Comparison of ENCODE assay signal across 8 mouse cellular contexts in genomic region chr9:120602839-120603511, GRCm38 (mm10). TPM values are rescaled to one million over a fixed set of nuclear protein-coding genes. Genes with fewer than 3 reads are reported as not detected.
DNase-seq lines count a peak whose midpoint lies in the region; ATAC-seq lines count a peak whose summit lies in the region.

No protein-coding gene starts in this region.

- H3K9me3 ChIP-seq in heart, embryonic 14.5 days (ENCODE audit: control insufficient read depth, low read length) = peaks cover 14% of the 10 kb centered on the region
- H3K9me3 ChIP-seq in liver, embryonic 12.5 days (replicated peaks) = peaks cover 8% of the 10 kb centered on the region; the same call in 1 of the 2 replicates
- H3K9me3 ChIP-seq in stomach, embryonic 15.5 days = no peaks in the 10 kb centered on the region

- H3K4me3 ChIP-seq in heart, embryonic 14.5 days (ENCODE audit: control insufficient read depth in 1 of 2, insufficient read depth in 1 of 2, low read depth in 1 of 2, low read length in 2 of 2) = 0 out of 4 replicates have a peak overlapping the region, but pooled peaks of 1 of the 2 experiments have one; percentile 10
- no peak overlapping the region for H3K4me3 ChIP-seq in liver, embryonic 12.5 days
- H3K4me3 ChIP-seq in stomach, embryonic 15.5 days (replicated peaks) = no peak overlapping the region

- H3K4me2 ChIP-seq in heart, embryonic 14.5 days (ENCODE audit: low read length) = peak overlapping the region; percentile 47
- peak overlapping the region; percentile 46 for H3K4me2 ChIP-seq in liver, embryonic 12.5 days
- peak overlapping the region; percentile 36 for H3K4me2 ChIP-seq in stomach, embryonic 15.5 days

- peak overlapping the region; percentile 31; the same call in 1 of the 2 replicates for H3K9ac ChIP-seq in heart, embryonic 14.5 days (ENCODE audit: low read length)
- H3K9ac ChIP-seq in liver, embryonic 12.5 days = no peak overlapping the region
- H3K9ac ChIP-seq in stomach, embryonic 15.5 days = no peak overlapping the region; the same call in 1 of the 2 replicates

- ATAC-seq in heart, embryonic 14.5 days (ENCODE audit: insufficient number of reproducible peaks, insufficient read depth, low FRiP score, low read depth) = peak; percentile 82
- peak; percentile 68 for ATAC-seq in liver, embryonic 12.5 days
- peak; percentile 77 for ATAC-seq in stomach, embryonic 15.5 days (ENCODE audit: insufficient read depth, low FRiP score, low read depth)

- peak; percentile 61 for DNase-seq in CD4-positive helper T cell, adult 2 months (ENCODE audit: low read depth, low spot score)
- peak; percentile 37 for DNase-seq in c-Kit-negative CD71-positive TER-119-positive erythroid progenitor cells, embryonic 14.5 days (ENCODE audit: low read depth, low spot score)
- peak; percentile 64 for DNase-seq in fibroblast of lung, adult 2 months (ENCODE audit: low read depth)
- DNase-seq in kidney, postnatal 10 days = peak; percentile 94
- peak; percentile 97 for DNase-seq in neural tube, embryonic 10.5 days (ENCODE audit: extremely low spot score, low spot score)

- H3K4me1 ChIP-seq in heart, embryonic 14.5 days (ENCODE audit: control insufficient read depth in 2 of 2, insufficient read depth in 2 of 2, low read length in 2 of 2) = peaks cover 15 to 17% of the 10 kb centered on the region in 2 experiments
- H3K4me1 ChIP-seq in liver, embryonic 12.5 days = peaks cover 17% of the 10 kb centered on the region
- peaks cover 19% of the 10 kb centered on the region for H3K4me1 ChIP-seq in stomach, embryonic 15.5 days

- WGBS in heart, embryonic 14.5 days = 6% methylated on average over 23 of the region's 23 CpGs
- 15% methylated on average over 23 of the region's 23 CpGs for whole genome bisulfite sequencing in liver, embryonic 12.5 days (ENCODE audit: insufficient replicate concordance)
- 10% methylated on average over 23 of the region's 23 CpGs for WGBS in stomach, embryonic 15.5 days

- H3K27ac ChIP-seq in heart, embryonic 14.5 days (replicated peaks in 1 of 2; ENCODE audit: control insufficient read depth in 1 of 2, insufficient read depth in 1 of 2, low read depth in 2 of 2, low read length in 2 of 2) = no peak overlapping the region
- peak overlapping the region; percentile 46; the same call in 1 of the 2 replicates for H3K27ac ChIP-seq in liver, embryonic 12.5 days
- peak overlapping the region; percentile 3; the same call in 1 of the 2 replicates for H3K27ac ChIP-seq in stomach, embryonic 15.5 days

- H3K36me3 ChIP-seq in heart, embryonic 14.5 days (ENCODE audit: control insufficient read depth, insufficient read depth, low read length) = no peaks in the 10 kb centered on the region
- H3K36me3 ChIP-seq in liver, embryonic 12.5 days = no peaks in the 10 kb centered on the region
- H3K36me3 ChIP-seq in stomach, embryonic 15.5 days = no peaks in the 10 kb centered on the region

- H3K27me3 ChIP-seq in heart, embryonic 14.5 days (ENCODE audit: control insufficient read depth, insufficient read depth, low read length) = no peaks in the 10 kb centered on the region
- peaks cover 4% of the 10 kb centered on the region; the same call in 1 of the 2 replicates for H3K27me3 ChIP-seq in liver, embryonic 12.5 days (replicated peaks)
- H3K27me3 ChIP-seq in stomach, embryonic 15.5 days (replicated peaks) = no peaks in the 10 kb centered on the region

RNA-seq across cellular contexts. Expression of gene Rpl14, which starts 31.7 kb away (rescaled TPM):
- 514 and 578 TPM in 2 replicates for polyA plus RNA-seq in heart, embryonic 14.5 days (2014; fragmentation: Nextera tagmentation; extraction: Ambion mirVana)
- polyA plus RNA-seq in liver, embryonic 12.5 days (2016; fragmentation: Nextera tagmentation; extraction: Ambion mirVana) = 722 and 731 TPM in 2 replicates
- 694 and 820 TPM in 2 replicates for polyA plus RNA-seq in stomach, embryonic 15.5 days (2015; fragmentation: Nextera tagmentation; extraction: Ambion mirVana)

Comparison
In these comparisons a context has a peak if more than half of its experiments do, and no peak if none do; other contexts are left out.
1. DNase-seq: peak in every context shown above with its lines; median percentile 97 in neural tube, embryonic 10.5 days; 94 in kidney, postnatal 10 days; 64 in fibroblast of lung, adult 2 months; 61 in CD4-positive helper T cell, adult 2 months; 37 in c-Kit-negative CD71-positive TER-119-positive erythroid progenitor cells, embryonic 14.5 days.
2. H3K27ac ChIP-seq: peak in liver, embryonic 12.5 days (single experiment) and stomach, embryonic 15.5 days (single experiment); none in heart, embryonic 14.5 days (0 of 2).
3. Peak in every context shown above with its lines, with median percentiles within 50 percentile points of each other: ATAC-seq and H3K4me2 ChIP-seq.